Mouse (Mus musculus) thymus, adult 18-20 months (tissue): ENCODE results near the gene Cyp1a1.

Experiments
- DNase-seq, 2 experiments: peaks; one replicate each; pipeline ENCODE4 v3.0.0; 2022; ENCODE audit warnings: mixed read lengths in 2 of 2

Cyp1a1 gene

GRCm38 (mm10) chr9:57687751-57688150 is at the start of gene Cyp1a1:
Gene Cyp1a1, plus strand, starts transcription at chr9:57687928.
- no peak for DNase-seq

DNA sequence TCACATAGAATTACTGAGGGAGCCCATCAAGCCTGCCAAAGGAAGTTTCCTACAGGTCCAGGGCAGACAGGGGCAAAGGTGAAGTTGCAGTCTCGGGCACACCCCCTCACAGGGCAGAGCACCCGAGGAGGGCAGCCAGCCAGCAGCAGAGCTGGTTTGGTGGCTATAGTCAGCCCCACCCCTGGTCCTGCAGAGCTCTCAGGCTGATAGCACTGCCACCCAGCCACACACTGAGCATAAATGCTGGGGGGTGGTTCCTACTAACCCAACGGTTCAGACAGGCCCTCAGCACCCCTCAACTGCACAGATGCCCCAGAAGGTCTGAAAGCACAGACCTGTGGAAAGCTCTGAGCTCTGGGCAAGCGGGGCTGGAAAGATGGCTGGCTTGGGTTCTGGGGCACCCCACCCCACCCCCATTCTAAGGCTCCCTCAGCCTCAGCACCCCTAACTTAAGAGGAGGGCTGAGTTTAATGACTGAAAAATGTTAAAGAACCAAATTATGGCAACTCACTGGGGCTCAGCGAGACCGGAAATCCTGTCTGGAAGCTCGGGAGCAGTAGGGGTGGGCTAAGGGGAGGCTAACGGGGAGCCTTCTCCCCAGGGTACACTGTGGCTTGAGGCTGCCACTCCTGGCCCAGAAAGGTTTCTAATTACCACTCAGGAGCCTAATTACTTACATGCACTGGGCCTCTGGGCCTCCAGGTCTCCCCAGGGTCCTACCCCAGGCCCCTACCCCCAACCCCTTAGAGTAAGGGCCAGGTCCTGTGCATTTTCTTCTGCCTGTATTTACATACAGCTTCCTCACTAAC is 48.9 kb upstream of the Cyp1a1 start:
- no peak for DNase-seq

- DNase-seq, result no peak
These were observed 47.9 kb upstream of the Cyp1a1 start for GRCm38 (mm10) chr9:57639661-57640328.

GRCm38 (mm10) chr9:57640384-57640783 is 47.3 kb upstream of the Cyp1a1 start:
- peak; percentile 91 to 96 for DNase-seq

DNA sequence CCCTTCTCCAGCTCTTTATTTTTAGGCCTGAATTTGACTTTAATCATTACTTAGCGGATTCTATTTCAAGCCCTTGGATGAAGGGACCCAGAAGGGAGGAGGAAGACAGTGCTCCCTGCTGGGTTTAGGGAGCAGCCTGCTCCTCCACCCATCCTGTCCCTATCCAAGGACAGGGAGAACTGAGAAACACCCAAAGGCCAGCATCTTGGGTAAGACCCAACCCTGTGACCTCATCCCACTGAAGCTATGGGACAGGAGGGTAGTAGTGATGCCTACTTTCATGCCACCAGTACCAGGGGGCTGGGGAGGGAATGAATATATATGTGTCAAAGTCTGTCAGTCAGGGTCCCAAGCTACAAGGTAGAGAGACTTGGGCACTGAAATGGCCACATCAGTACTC is 46.7 kb upstream of the Cyp1a1 start:
- peak in 1 of 2 experiments; percentile 12 for DNase-seq

GRCm38 (mm10) chr9:57641775-57642550 is 45.8 kb upstream of the Cyp1a1 start:
- DNase-seq, result peak in 1 of 2 experiments; percentile 15

DNA sequence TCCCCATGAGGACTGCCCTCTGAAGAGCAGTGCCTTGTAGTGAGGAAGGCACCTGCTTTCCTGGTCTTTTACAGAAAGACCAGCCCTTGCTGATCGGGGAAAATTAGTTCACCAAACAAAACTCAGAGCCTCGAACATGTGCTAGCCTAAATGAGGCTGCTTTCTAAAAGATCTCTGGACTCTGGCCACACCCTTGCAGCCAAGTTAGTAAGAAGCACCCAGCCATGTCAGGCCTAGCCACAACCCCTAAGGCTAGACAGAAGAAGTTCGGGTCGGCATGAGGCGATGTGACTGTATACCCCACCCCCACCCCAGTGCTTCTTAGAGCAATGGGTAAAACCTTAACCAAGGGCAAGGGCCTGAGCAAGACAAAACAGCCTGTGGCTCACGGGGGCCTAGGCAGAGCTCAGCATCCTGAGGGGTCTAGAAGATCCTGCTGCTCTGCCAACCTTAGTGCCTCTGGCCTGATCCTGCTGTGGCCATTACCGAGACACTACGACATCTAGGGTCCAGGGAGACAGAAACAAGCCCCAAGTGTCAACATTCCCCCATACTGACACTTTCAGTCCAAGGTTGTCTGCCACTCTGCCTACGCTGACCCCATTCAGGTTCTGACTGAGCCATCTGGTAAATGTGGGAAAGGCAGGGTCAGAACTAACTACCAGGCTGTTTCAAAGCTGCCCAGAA is 44.4 kb upstream of the Cyp1a1 start:
- DNase-seq, result peak in 1 of 2 experiments; percentile 20

GRCm38 (mm10) chr9:57643856-57644180 is 43.9 kb upstream of the Cyp1a1 start:
- peak; percentile 56 to 68 for DNase-seq

- DNase-seq, result peak in 1 of 2 experiments; percentile 33
These were observed 43.2 kb upstream of the Cyp1a1 start for GRCm38 (mm10) chr9:57644442-57644943.

GRCm38 (mm10) chr9:57644944-57645893 is 42.5 kb upstream of the Cyp1a1 start:
- DNase-seq, result peak; percentile 88

- DNase-seq, result peak in 1 of 2 experiments; percentile 33
These were observed 41.1 kb upstream of the Cyp1a1 start for GRCm38 (mm10) chr9:57646551-57647103.

- peak in 1 of 2 experiments; percentile 69 for DNase-seq
These were observed 40.2 kb upstream of the Cyp1a1 start for GRCm38 (mm10) chr9:57647286-57648108.

DNA sequence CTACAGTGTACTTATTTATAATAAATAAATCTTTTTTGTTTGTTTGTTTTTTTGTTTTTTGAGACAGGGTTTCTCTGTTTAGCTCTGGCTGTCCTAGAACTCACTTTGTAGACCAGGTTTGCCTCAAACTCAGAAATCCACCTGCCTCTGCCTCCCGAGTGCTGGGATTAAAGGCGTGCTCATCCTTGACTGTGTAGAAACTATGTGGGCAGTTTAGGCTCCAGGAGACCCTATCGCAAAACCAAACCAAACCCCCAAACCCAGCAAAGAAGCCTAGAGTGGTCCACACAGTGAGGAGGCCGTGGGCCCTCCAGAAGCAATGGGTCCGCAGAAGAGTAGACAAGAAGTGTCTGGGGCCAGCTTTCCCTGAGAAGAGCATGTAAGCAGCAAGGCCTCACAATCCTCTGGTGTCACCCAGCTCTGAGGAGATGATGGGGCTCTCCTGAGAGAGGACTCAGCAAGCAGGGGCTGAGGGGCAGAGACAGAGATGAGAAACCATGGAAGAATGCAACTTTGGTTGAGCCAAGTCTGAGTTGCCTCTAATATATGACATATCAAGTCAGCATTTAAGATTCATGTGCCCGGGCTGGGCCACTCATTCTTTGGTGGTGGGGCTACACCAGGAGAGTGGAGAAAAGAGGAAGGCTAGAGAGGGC is 37.5 kb upstream of the Cyp1a1 start:
- DNase-seq, result peak in 1 of 2 experiments; percentile 16

GRCm38 (mm10) chr9:57650786-57651311 is 36.9 kb upstream of the Cyp1a1 start:
- DNase-seq, result peak; percentile 71 to 81

DNA sequence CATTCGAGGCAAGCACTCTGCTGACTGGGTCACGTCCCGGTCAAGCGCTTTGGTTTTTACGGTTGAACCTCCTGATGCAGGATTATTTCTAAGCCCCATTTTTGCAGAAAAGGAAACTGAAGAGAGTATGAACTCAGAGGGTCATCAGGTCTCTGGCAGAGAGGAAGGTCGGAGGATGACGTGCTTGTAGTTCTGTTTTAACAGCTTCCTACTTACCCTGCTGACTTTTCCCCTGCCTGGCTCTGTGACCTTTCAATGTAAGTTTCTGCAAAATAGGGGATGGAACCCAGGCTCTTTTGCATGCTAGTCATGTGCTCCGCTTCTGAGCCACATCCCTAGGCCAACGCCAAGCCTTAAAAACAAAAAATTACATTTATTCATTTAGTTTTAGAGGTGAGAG is 35.4 kb upstream of the Cyp1a1 start:
- DNase-seq, result no peak

- DNase-seq, result no peak
These were observed 34.9 kb upstream of the Cyp1a1 start for GRCm38 (mm10) chr9:57652855-57653254.

DNA sequence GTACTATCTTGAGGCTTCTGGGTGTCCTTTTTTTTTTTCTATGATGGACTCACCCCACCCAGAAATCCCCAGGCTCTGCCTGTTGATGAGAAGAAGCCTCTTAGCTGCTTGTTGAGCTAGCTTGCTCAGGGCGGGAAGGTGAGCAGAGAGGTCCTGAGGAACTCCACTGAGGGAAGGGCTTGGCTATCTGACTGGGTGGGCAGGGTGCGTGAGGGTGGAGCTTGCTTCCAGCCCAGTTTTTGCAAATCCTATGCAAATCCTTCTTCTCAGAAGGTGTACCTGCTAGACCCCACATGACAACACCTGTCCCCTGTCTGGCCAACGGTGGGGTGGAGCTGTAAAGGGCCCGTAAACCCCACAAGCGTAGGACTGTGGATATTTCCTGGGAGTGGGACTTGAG is 34.4 kb upstream of the Cyp1a1 start, which contains the start of gene Csk:
TSS of gene Csk (minus strand) at position 349 of the 400 bp plus-strand sequence.
- DNase-seq, result no peak

GRCm38 (mm10) chr9:57654966-57655365 is 32.8 kb upstream of the Cyp1a1 start:
- DNase-seq, result no peak

- DNase-seq, result peak; percentile 83 to 90
These were observed 32.0 kb upstream of the Cyp1a1 start for GRCm38 (mm10) chr9:57655749-57656148.
